Mouse (Mus musculus) layer of hippocampus, adult 11-12 months (tissue): Measurements from ENCODE around the gene Brix1.

Source experiments
- DNase-seq: peaks from one replicate; pipeline ENCODE4 v3.0.0; 2022; ENCODE audit warnings: low spot score

The Brix1 gene

DNA sequence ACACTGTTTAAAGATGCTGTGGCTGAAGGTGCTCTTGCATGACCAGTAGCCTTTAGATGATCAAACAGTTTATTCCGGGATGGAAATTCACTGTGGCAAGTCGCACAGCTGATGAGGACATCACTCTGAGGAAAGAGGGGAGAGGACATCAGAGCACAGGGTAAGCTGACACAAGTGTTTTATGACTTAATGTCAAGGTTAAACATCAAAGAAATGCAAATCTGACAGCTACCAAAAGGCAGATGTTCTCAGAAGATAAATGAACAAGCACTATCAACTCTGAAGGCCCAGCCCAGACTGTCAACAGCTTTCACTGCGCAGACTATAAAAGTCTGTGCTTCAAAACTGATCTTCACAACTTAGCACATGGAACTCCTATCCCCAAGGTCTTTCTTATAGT lies 38.6 kb downstream of the Brix1 start:
- DNase-seq: no peak

DNA sequence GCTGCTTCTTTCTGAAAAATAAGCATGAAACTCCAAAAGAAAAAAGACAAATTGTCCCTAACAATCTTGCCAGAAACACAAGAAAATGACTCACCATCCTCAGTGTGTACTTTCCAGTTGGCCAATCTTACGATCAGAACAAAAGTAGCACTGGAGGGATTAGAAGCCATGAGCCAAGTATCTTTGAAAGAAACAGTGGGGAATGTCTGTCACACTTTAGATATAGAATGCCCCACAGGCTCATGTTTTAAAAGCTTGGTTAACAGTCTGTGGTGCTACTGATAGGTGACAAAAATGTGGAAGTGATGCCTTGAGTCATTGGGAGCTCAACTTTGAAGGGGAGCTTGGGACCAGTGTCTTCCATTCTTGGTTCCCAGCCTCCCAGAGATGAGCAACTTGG lies 43.5 kb downstream of the Brix1 start:
- no peak for DNase-seq

DNA sequence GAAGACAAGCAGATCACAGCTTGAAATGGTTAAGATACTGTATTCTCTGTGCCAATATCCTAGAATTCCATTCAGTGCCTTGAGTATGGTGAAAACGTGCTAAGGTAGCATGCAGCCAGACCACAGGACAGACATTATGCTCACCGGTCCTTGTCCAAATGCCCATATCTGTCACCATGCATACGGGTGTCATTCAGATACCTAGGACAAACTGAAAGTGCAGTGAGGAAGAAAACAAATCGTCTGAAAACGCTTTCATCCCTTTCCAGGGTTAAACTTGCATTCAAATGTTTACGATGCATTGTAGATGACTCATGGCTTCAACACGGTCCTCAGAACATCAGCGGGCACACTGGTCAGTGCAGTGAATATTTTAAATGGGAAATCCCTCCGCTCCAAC lies 44.3 kb downstream of the Brix1 start:
- no peak for DNase-seq

DNA sequence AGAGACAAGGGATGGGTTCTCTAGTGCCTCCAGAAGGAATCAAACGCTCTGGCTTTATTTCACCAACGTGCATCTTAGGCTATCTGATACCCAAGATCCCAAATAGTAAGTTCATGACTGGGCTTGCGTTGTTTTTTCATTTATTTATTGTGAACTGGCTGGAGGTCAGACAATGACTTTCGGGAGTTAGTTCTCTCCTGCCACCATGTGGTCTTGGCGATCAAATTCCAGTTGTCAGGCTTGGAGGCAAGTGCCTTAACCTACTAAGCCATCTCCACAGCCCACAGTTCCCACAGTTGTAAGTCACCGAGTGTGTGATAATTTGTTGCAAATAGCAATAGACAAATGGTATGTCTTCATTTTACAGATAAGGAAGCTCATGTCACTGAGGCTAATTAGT lies 45.8 kb downstream of the Brix1 start:
- DNase-seq: no peak

DNA sequence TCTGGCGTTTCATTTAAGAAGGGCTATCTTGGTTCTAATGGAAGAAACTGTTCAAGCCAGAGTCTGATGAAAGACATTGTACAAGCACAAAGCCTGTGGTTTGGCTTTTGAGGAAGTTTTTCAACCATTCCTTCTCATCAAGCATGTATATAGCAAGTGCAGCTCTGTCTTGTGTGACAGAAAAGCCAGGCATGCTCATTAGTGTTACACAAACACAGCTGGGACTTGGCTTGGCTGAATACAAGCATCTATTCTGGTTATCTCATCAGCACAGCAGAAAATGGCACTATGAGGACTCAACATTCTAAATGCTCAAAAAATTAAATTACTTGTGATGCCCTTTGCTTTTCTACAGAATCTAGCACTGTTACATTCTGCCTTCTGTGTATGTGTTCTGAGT lies 48.9 kb downstream of the Brix1 start:
- no peak for DNase-seq

DNA sequence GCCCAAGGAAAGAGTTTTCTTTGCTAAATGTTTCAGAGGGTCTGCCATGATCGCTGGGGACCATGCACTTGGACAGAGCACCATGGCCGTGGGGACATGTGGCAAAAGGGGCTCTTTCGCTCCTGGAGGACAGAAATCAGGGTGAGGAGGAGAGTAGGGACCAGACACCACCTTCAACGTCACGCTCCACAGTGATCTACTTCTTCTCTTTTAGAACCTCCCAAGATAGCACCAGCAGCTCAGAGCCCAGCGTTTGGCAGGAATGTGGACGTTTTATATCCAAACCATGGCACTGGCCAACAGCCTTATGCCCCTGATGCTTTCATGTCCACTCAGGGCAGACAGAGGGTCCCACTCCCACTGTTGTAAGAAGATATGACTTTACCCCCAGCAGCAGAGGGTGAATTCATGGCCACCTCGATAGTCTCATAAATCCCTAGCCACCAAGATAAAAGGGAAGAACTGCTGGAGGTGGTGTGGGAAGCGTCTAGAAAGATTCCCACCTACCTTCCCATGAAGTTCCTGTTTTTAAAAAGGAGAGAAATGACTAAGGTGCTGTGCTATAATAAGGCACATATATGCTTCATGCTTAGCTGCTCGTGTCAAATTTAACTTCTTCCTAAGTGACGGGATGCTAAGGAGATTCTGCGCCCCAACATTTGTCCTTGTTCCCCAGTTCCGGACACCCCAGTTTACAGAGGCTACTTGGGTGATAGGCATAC lies 59.0 kb downstream of the Brix1 start:
- DNase-seq: no peak

DNA sequence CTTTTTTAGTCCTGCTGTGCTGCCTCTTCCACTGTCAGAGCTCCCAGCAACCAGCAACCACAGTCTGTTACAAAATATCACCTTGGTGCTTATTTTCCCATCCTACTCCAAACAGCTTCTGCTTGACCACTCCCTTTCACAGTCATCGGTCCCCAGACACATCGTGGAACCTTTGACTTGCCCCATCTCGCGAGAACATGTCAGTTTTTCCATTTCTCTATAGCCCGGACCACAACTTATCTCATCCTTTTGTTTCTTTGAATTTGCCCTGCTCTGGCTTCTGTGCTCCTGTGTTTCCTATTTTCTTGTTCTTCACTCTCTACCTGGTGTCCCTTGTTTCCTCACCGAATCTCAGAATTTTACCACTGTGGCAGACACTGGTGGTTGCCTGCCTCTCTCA lies 59.6 kb downstream of the Brix1 start:
- DNase-seq: no peak
